Mouse (Mus musculus) kidney, embryonic 16.5 days (tissue): ENCODE results near the gene Bhlha9. TPM values are rescaled to one million over a fixed set of nuclear protein-coding genes. Genes with fewer than 3 reads are reported as not detected.
A peak's percentile ranks its signal among the peaks of the same experiment; 100 is the strongest.

Experiments
- ATAC-seq: fragments of 200-750 bp; cut with Nextera tagmentation; 2 replicates; pipeline ENCODE4 v1.8.0; 2017; ENCODE audit warnings: moderate TSS enrichment; ENCODE audit not compliant: low FRiP score, low TSS enrichment
- H3K27ac ChIP-seq: fragments of 300-500 bp; sonication (generic); 2 replicates; pipeline ENCODE4 v1.5.1; 2014; ENCODE audit warnings: low read length
- H3K27me3 ChIP-seq: fragments of 300-500 bp; sonication (generic); 2 replicates; pipeline ENCODE4 v1.6.1; 2014; ENCODE audit warnings: low read length, control low read depth, mixed read lengths; ENCODE audit not compliant: insufficient read depth
- H3K36me3 ChIP-seq: fragments of 300-500 bp; sonication (generic); 2 replicates; pipeline ENCODE4 v1.6.1; 2014; ENCODE audit warnings: low read length, control low read depth, mixed read lengths; ENCODE audit not compliant: insufficient read depth
- H3K4me1 ChIP-seq: fragments of 300-500 bp; sonication (generic); 2 replicates; pipeline ENCODE4 v1.6.1; 2014; ENCODE audit warnings: low read length, control low read depth, mixed read lengths; ENCODE audit not compliant: insufficient read depth
- H3K4me2 ChIP-seq: fragments of 300-500 bp; sonication (generic); replicated peaks from 2 replicates; pipeline ENCODE4 v1.6.1; 2014; ENCODE audit warnings: low read depth, low read length
- H3K4me3 ChIP-seq: fragments of 300-500 bp; sonication (generic); 2 replicates; pipeline ENCODE4 v1.5.1; 2014; ENCODE audit warnings: mild to moderate bottlenecking, low read length
- H3K9ac ChIP-seq: fragments of 300-500 bp; sonication (generic); replicated peaks from 2 replicates; pipeline ENCODE4 v1.6.1; 2014; ENCODE audit warnings: low read length
- H3K9me3 ChIP-seq: fragments of 300-500 bp; sonication (generic); 2 replicates; pipeline ENCODE4 v1.6.1; 2016; ENCODE audit warnings: low read length, control low read depth
- WGBS: fragments of 180-500 bp; shearing (Covaris S2); extraction: QIAGEN DNeasy Blood & Tissue Kit; methylation state at CpG from one replicate; pipeline ENCODE4 v1.1.7; 2014; 5-methylcytosine and 5-hydroxymethylcytosine counted together
- polyA plus RNA-seq: library from polyadenylated mRNA; unstranded; fragments of >200 nt; fragmentation: Nextera tagmentation; extraction: Ambion mirVana; gene quantifications from 2 replicates; pipeline ENCODE4 v1.2.1, GENCODE M21; 2015

Bhlha9 gene
- polyA plus RNA-seq, 1 experiment from 2014 or later: 0.17 TPM

- ATAC-seq: no peak
- H3K4me2 ChIP-seq: no peak overlapping the region
- WGBS: 81% methylated on average over 3 of the region's 3 CpGs
These were observed 19.8 kb downstream of the Bhlha9 start for GRCm38 (mm10) chr11:76692096-76692495.

GRCm38 (mm10) chr11:76695810-76696209 is 23.5 kb downstream of the Bhlha9 start:
- Histone ChIP-seq H3K4me3 (no peak overlapping the region), H3K4me1 (no peaks in the 10 kb centered on the region), H3K9me3 (no peaks in the 10 kb centered on the region)

More at GRCm38 (mm10) chr11:76692096-76692495, 19.8 kb downstream of the Bhlha9 start:
- Histone ChIP-seq H3K36me3 (no peaks in the 10 kb centered on the region), H3K27ac (no peak overlapping the region), H3K9ac (no peak overlapping the region), H3K4me3 (no peak overlapping the region), H3K4me1 (no peaks in the 10 kb centered on the region), H3K27me3 (no peaks in the 10 kb centered on the region), H3K9me3 (no peaks in the 10 kb centered on the region)

GRCm38 (mm10) chr11:76699626-76700025 is 27.4 kb downstream of the Bhlha9 start:
- H3K9me3 ChIP-seq: no peaks in the 10 kb centered on the region
- no peaks in the 10 kb centered on the region for H3K4me1 ChIP-seq
- no peak for ATAC-seq
- no peak overlapping the region for H3K4me2 ChIP-seq
- no peaks in the 10 kb centered on the region for H3K27me3 ChIP-seq
- H3K9ac ChIP-seq: no peak overlapping the region
- no peaks in the 10 kb centered on the region for H3K36me3 ChIP-seq
- H3K4me3 ChIP-seq: no peak overlapping the region
- H3K27ac ChIP-seq: no peak overlapping the region
- 59% methylated on average over 7 of the region's 9 CpGs for WGBS

More at GRCm38 (mm10) chr11:76695810-76696209, 23.5 kb downstream of the Bhlha9 start:
- H3K36me3 ChIP-seq: no peaks in the 10 kb centered on the region
- H3K27ac ChIP-seq: no peak overlapping the region
- H3K4me2 ChIP-seq: no peak overlapping the region
- no peak for ATAC-seq
- 80% methylated on average over 6 of the region's 6 CpGs for WGBS
- H3K9ac ChIP-seq: no peak overlapping the region
- H3K27me3 ChIP-seq: no peaks in the 10 kb centered on the region

GRCm38 (mm10) chr11:76707656-76708055 is 35.4 kb downstream of the Bhlha9 start:
- H3K4me1 ChIP-seq: peaks cover 13% of the 10 kb centered on the region; the same call in 1 of the 2 replicates
- H3K27ac ChIP-seq: no peak overlapping the region
- 82% methylated on average over 3 of the region's 3 CpGs for WGBS
- H3K9me3 ChIP-seq: peaks cover 4% of the 10 kb centered on the region; the same call in 1 of the 2 replicates
- H3K9ac ChIP-seq: no peak overlapping the region
- ATAC-seq: no peak
- no peaks in the 10 kb centered on the region for H3K36me3 ChIP-seq
- no peaks in the 10 kb centered on the region for H3K27me3 ChIP-seq
- H3K4me2 ChIP-seq: no peak overlapping the region
- H3K4me3 ChIP-seq: no peak overlapping the region

GRCm38 (mm10) chr11:76708066-76708465 is 35.8 kb downstream of the Bhlha9 start:
- Histone ChIP-seq H3K4me1 (peaks cover 13% of the 10 kb centered on the region; the same call in 1 of the 2 replicates), H3K9ac (no peak overlapping the region), H3K27ac (no peak overlapping the region), H3K4me3 (no peak overlapping the region), H3K9me3 (peaks cover 4% of the 10 kb centered on the region; the same call in 1 of the 2 replicates), H3K36me3 (no peaks in the 10 kb centered on the region), H3K27me3 (no peaks in the 10 kb centered on the region), H3K4me2 (no peak overlapping the region)
- ATAC-seq: no peak
- 74% methylated on average over 1 of the region's 1 CpGs for WGBS

GRCm38 (mm10) chr11:76708881-76709280 is 36.6 kb downstream of the Bhlha9 start:
- Histone ChIP-seq H3K4me2 (no peak overlapping the region), H3K9me3 (peaks cover 4% of the 10 kb centered on the region; the same call in 1 of the 2 replicates), H3K36me3 (no peaks in the 10 kb centered on the region), H3K27ac (no peak overlapping the region), H3K27me3 (no peaks in the 10 kb centered on the region), H3K4me1 (peaks cover 13% of the 10 kb centered on the region; the same call in 1 of the 2 replicates), H3K9ac (no peak overlapping the region), H3K4me3 (no peak overlapping the region)
- 29% methylated on average over 1 of the region's 1 CpGs for WGBS
- ATAC-seq: no peak

- Histone ChIP-seq H3K27ac (no peak overlapping the region), H3K9ac (0 out of 2 replicates have a peak overlapping the region, but pooled peaks have one; percentile 17), H3K9me3 (peaks cover 4% of the 10 kb centered on the region; the same call in 1 of the 2 replicates), H3K4me1 (peaks cover 13% of the 10 kb centered on the region; the same call in 1 of the 2 replicates), H3K4me2 (peak overlapping the region; percentile 7; the same call in 1 of the 2 replicates), H3K27me3 (no peaks in the 10 kb centered on the region), H3K4me3 (no peak overlapping the region), H3K36me3 (no peaks in the 10 kb centered on the region)
- WGBS: 30% methylated on average over 13 of the region's 17 CpGs
- ATAC-seq: 0 out of 2 replicates have a peak, but pooled peaks have one; percentile 42
These were observed 37.6 kb downstream of the Bhlha9 start for GRCm38 (mm10) chr11:76709625-76710452.

- H3K27me3 ChIP-seq: no peaks in the 10 kb centered on the region
- no peaks in the 10 kb centered on the region for H3K9me3 ChIP-seq
- H3K27ac ChIP-seq: no peak overlapping the region
- H3K4me3 ChIP-seq: no peak overlapping the region
- no peaks in the 10 kb centered on the region for H3K36me3 ChIP-seq
- H3K4me2 ChIP-seq: no peak overlapping the region
- no peak overlapping the region for H3K9ac ChIP-seq
- ATAC-seq: no peak
- 55% methylated on average over 4 of the region's 4 CpGs for WGBS
- no peaks in the 10 kb centered on the region for H3K4me1 ChIP-seq
These were observed 44.7 kb downstream of the Bhlha9 start for GRCm38 (mm10) chr11:76717000-76717399.
